Mouse (Mus musculus): ENCODE results near the gene Rnf181.

Rnf181 gene

GRCm38 (mm10) chr6:72366844-72367443 is at the start of gene Rnf181:
Rnf181 (minus strand) TSS chr6:72366956.
- CTCF ChIA-PET, result no interaction called here
- POLR2A ChIA-PET, result interaction anchor here in 1 of 4 experiments (13.1 kb wide), 1 partner anchor 19 kb away, joined by 130 read pairs; the partner anchor contains the start of genes 0610030E20Rik and Usp39

- ChIA-PET POLR2A (interaction anchor here (0.5 to 4.9 kb wide), 11 partner anchors 10 to 476 kb away, joined by 3 to 85 read pairs (median 24); partner anchors contain the start of genes Mat2a (in 3 of the 4) and Vamp8 (in 1 of the 4)), CTCF (interaction anchor here in 2 of 4 experiments (0.6 to 2.8 kb wide), 4 partner anchors 116 to 350 kb away, joined by 3 to 22 read pairs (median 4); no protein-coding TSS in a partner anchor)
Observed at GRCm38 (mm10) chr6:72415964-72416772, 49.4 kb upstream of the Rnf181 start.

- POLR2A ChIA-PET, result interaction anchor here (0.6 to 4.9 kb wide), 29 partner anchors 10 to 477 kb away, joined by 3 to 85 read pairs (median 9); partner anchors contain the start of genes Mat2a (in 3 of the 4), Elmod3 (in 1 of the 4), Retsat (in 1 of the 4) and Tmem150a (in 1 of the 4)
- CTCF ChIA-PET, result interaction anchor here (0.6 to 2.8 kb wide), 13 partner anchors 11 to 349 kb away, joined by 3 to 22 read pairs (median 5); partner anchors contain the start of gene Mat2a (in 1 of the 4)
Observed at GRCm38 (mm10) chr6:72415181-72415580, 48.4 kb upstream of the Rnf181 start.

- POLR2A ChIA-PET, result interaction anchor here (0.5 to 4.9 kb wide), 93 partner anchors 8 to 501 kb away, joined by 3 to 85 read pairs (median 4); partner anchors contain the start of genes Mat2a (in 4 of the 4), Tmem150a (in 3 of the 4), Vamp8 (in 2 of the 4) and Atoh8 (in 1 of the 4)
- CTCF ChIA-PET, result interaction anchor here (0.5 to 2.8 kb wide), 47 partner anchors 8 to 1267 kb away, joined by 3 to 22 read pairs (median 4); partner anchors contain the start of genes Mat2a (in 2 of the 4), Vamp8 (in 2 of the 4), Elmod3 (in 1 of the 4) and Retsat (in 1 of the 4)
Observed at GRCm38 (mm10) chr6:72414076-72414756, 47.5 kb upstream of the Rnf181 start, which contains the start of gene Ggcx. Ggcx (plus strand) TSS chr6:72414308.

- POLR2A ChIA-PET, result interaction anchor here in 3 of 4 experiments (0.6 to 2.3 kb wide), 8 partner anchors 13 to 498 kb away, joined by 3 to 6 read pairs (median 3); partner anchors contain the start of gene Mat2a (in 3 of the 3)
Observed at GRCm38 (mm10) chr6:72410518-72410917, 43.8 kb upstream of the Rnf181 start.

GRCm38 (mm10) chr6:72410003-72410402 is 43.2 kb upstream of the Rnf181 start:
- POLR2A ChIA-PET, result interaction anchor here (0.6 to 2.3 kb wide), 9 partner anchors 12 to 497 kb away, joined by 3 to 6 read pairs (median 3); partner anchors contain the start of gene Mat2a (in 3 of the 4)
- CTCF ChIA-PET, result interaction anchor here (0.5 to 5.6 kb wide), 23 partner anchors 8 to 883 kb away, joined by 3 to 56 read pairs (median 3); partner anchors contain the start of genes Tmem150a (in 2 of the 4) and Vamp8 (in 1 of the 4)

More at GRCm38 (mm10) chr6:72410518-72410917, 43.8 kb upstream of the Rnf181 start:
- CTCF ChIA-PET, result interaction anchor here (0.6 to 5.6 kb wide), 14 partner anchors 9 to 531 kb away, joined by 3 to 56 read pairs (median 4); partner anchors contain the start of genes Tmem150a (in 2 of the 4) and Vamp8 (in 1 of the 4)

GRCm38 (mm10) chr6:72409567-72409966 is 42.8 kb upstream of the Rnf181 start:
- POLR2A ChIA-PET, result interaction anchor here (0.6 to 2.3 kb wide), 9 partner anchors 12 to 124 kb away, joined by 3 to 6 read pairs (median 3); partner anchors contain the start of genes Mat2a (in 3 of the 4) and Vamp8 (in 1 of the 4)
- CTCF ChIA-PET, result interaction anchor here (0.5 to 5.6 kb wide), 22 partner anchors 8 to 882 kb away, joined by 3 to 56 read pairs (median 3); partner anchors contain the start of genes Tmem150a (in 2 of the 4) and Vamp8 (in 1 of the 4)

- POLR2A ChIA-PET, result interaction anchor here (0.6 to 2.4 kb wide), 7 partner anchors 17 to 576 kb away, joined by 3 to 21 read pairs (median 3); partner anchors contain the start of genes Immt (in 1 of the 4), Mat2a (in 1 of the 4) and Vamp8 (in 1 of the 4)
Observed at GRCm38 (mm10) chr6:72407119-72407518, 40.4 kb upstream of the Rnf181 start.

GRCm38 (mm10) chr6:72405356-72405755 is 38.6 kb upstream of the Rnf181 start:
- ChIA-PET POLR2A (interaction anchor here in 1 of 4 experiments (0.8 to 1.9 kb wide), 2 partner anchors 15 to 242 kb away, joined by 4 to 6 read pairs; partner anchors contain the start of gene Vamp8), CTCF (interaction anchor here in 3 of 4 experiments (0.6 to 0.8 kb wide), 8 partner anchors 9 to 1634 kb away, joined by 3 to 15 read pairs (median 4); partner anchors contain the start of genes Ggcx (in 1 of the 3) and Vamp5 (in 1 of the 3))

More at GRCm38 (mm10) chr6:72407119-72407518, 40.4 kb upstream of the Rnf181 start:
- CTCF ChIA-PET, result interaction anchor here (0.5 to 5.6 kb wide), 21 partner anchors 11 to 798 kb away, joined by 3 to 56 read pairs (median 4); partner anchors contain the start of genes Vamp8 (in 2 of the 4) and Retsat (in 1 of the 4)

GRCm38 (mm10) chr6:72401875-72402274 is 35.1 kb upstream of the Rnf181 start:
- POLR2A ChIA-PET, result interaction anchor here in 3 of 4 experiments (0.7 to 1.3 kb wide), 8 partner anchors 12 to 133 kb away, joined by 3 to 5 read pairs (median 3); partner anchors contain the start of genes Mat2a (in 1 of the 3) and Vamp8 (in 1 of the 3)
- CTCF ChIA-PET, result interaction anchor here (0.5 to 3.1 kb wide), 21 partner anchors 8 to 246 kb away, joined by 3 to 13 read pairs (median 4); partner anchors contain the start of genes Ggcx (in 2 of the 4) and Vamp8 (in 1 of the 4)

- ChIA-PET CTCF (interaction anchor here in 3 of 4 experiments (0.7 to 1.9 kb wide), 9 partner anchors 9 to 139 kb away, joined by 3 to 9 read pairs (median 4); partner anchors contain the start of genes Ggcx (in 2 of the 3) and Vamp8 (in 1 of the 3)), POLR2A (interaction anchor here in 3 of 4 experiments (0.6 to 1.6 kb wide), 9 partner anchors 9 to 764 kb away, joined by 3 to 8 read pairs (median 5); partner anchors contain the start of genes Vamp8 (in 2 of the 3), Ggcx (in 1 of the 3) and Mat2a (in 1 of the 3))
Observed at GRCm38 (mm10) chr6:72399967-72400366, 33.2 kb upstream of the Rnf181 start.

- ChIA-PET POLR2A (interaction anchor here in 3 of 4 experiments (0.7 to 4.5 kb wide), 7 partner anchors 17 to 759 kb away, joined by 3 to 14 read pairs (median 4); partner anchors contain the start of genes Mat2a (in 1 of the 3) and Tmem150a (in 1 of the 3)), CTCF (interaction anchor here in 2 of 4 experiments (1.0 to 1.7 kb wide), 6 partner anchors 10 to 33 kb away, joined by 3 to 6 read pairs (median 4); partner anchors contain the start of gene Ggcx (in 1 of the 2))
Observed at GRCm38 (mm10) chr6:72396837-72397251, 30.1 kb upstream of the Rnf181 start.

- CTCF ChIA-PET, result interaction anchor here (0.6 to 1.5 kb wide), 18 partner anchors 11 to 790 kb away, joined by 3 to 6 read pairs (median 4); partner anchors contain the start of genes Ggcx (in 2 of the 4) and Tmem150a (in 2 of the 4)
- POLR2A ChIA-PET, result interaction anchor here in 3 of 4 experiments (0.6 to 3.6 kb wide), 11 partner anchors 12 to 141 kb away, joined by 3 to 33 read pairs (median 4); partner anchors contain the start of genes Tmem150a (in 2 of the 3), Ggcx (in 1 of the 3) and Vamp5 (in 1 of the 3)
Observed at GRCm38 (mm10) chr6:72392341-72392740, 25.6 kb upstream of the Rnf181 start.

- ChIA-PET POLR2A (interaction anchor here (0.6 to 3.6 kb wide), 55 partner anchors 9 to 897 kb away, joined by 3 to 33 read pairs (median 4); partner anchors contain the start of genes Tmem150a (in 3 of the 4), Ggcx (in 2 of the 4), Vamp5 (in 2 of the 4) and 0610030E20Rik (in 1 of the 4)), CTCF (interaction anchor here (0.6 to 2.7 kb wide), 33 partner anchors 9 to 1918 kb away, joined by 3 to 21 read pairs (median 4); partner anchors contain the start of genes Vamp5 (in 3 of the 4), Ggcx (in 2 of the 4), Tmem150a (in 2 of the 4) and Tgoln1 (in 1 of the 4))
Observed at GRCm38 (mm10) chr6:72390795-72391521, 24.2 kb upstream of the Rnf181 start.
